Mouse (Mus musculus) right cerebral cortex, postnatal 36 days (tissue): ENCODE results near the gene Tmem102.

Experiments used
- DNase-seq, 2 experiments: peaks; one replicate each; pipeline ENCODE4 v3.0.0; 2022; ENCODE audit warnings: low spot score in 2 of 2, mixed read lengths in 1 of 2

The Tmem102 gene

DNA sequence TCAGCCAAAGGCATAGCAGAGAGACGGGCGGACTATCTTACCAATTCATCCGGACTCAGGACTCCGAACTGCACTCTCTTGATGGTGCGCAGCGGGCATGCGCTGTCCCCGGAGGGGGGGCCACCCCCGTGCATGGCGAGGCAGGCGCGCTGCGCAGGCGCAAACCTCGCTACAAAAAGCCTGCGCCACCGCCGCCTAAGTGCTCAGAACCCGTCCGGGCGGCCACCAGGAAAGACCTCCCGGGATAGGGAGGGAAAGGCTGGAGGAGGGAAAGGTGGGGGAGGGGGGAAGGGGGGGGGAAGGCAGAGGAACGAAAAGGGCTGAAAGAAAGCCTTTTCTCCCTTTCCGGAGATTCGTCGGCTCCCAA lies 47.4 kb downstream of the Tmem102 start:
- DNase-seq, result peak; percentile 91 to 94

DNA sequence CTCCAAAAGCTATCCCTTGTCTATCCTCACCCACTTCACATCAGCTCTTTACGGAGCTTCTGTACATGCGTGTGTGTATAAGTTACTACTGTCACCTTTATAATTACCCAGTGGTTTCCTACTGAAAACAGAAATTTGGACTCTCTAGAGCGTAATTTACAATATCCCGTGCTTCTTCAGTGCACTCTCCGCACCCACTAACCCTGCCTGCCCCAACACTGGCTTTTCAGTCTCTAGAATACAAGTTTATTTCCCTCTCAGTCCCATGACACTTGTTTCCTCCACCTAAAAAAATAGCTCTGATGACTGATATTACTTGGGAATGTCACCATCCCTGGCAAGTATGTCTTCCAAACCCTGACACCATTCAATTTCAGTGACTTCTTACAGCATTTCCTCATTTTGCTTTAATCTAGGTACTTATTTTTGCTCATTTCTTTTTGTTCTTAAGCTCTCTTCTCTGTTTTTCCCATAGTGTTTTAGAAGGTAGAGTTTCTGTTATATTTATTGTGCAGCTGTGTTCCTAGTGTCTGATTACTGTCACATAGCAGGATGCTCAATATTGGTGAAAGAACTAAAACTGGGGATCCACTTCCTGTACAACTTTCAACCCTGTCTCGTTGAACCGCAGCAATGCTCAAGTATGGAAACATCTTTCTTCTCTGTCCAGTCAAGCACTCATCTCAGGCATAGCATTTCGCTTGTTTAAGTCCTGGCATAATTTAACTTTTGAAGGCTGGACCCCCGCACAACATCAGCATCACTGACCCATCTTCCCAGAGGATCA lies 47.9 kb downstream of the Tmem102 start:
- no peak for DNase-seq

DNA sequence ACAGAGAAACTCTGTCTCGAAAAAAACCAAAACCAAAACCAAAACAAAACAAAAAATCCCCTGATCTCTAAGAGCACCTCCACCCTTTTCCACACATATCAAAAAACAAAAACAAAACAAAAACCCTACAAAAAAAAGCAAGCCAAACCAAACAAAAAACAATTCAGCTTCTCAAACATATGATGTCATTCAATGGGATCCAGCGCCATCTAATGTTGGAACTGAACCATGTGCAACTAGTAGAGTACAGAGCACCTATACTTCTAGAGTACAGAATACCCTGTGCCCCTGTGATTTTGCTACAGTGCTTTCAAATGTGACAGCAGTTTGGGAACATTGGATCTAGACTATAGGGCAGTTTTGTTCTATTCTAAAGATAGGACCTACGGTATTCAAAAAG lies 50.7 kb downstream of the Tmem102 start:
- DNase-seq, result no peak

DNA sequence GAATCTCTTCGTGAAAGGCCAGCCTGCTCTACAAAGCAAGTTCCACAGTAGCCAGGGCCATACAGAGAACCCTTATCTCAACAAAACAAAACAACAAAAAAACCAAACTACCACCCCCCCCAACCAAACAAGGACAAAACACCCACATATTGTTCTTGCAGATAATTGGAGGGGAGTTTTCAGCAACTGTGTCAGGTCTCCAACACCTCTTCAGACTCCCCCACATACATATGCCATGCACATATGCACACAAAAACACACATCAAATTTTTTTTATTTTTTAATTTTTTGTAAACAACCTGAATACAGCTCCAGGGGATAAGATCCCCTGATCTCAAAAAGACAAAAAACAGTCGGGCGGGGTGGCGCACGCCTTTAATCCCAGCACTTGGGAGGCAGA lies 51.2 kb downstream of the Tmem102 start:
- no peak for DNase-seq
